Mouse (Mus musculus) Patski (cell line): ENCODE measurements at regions not wholly inside any gene's neighbourhood (a gene's known extent, or its start where the extent isn't known, plus 50 kb on each side); places are given as distances from the start of the nearest gene placed in this dataset.

Experiments
- ATAC-seq: fragments of 100-300 bp; one replicate; pipeline ENCODE4 v1.8.0; 2021
- CTCF ChIA-PET: fragments of 350-600 bp; sonication (Branson Sonifier 250); formaldehyde crosslinking; loops from one replicate; lab custom pipeline; 2022; ENCODE audit warnings: inconsistent platforms; lab: Charles Lee
- POLR2A ChIA-PET: fragments of 350-600 bp; sonication (Branson Sonifier 250); formaldehyde crosslinking; loops from one replicate; lab custom pipeline; 2022; ENCODE audit warnings: antibody characterized with exemption, inconsistent platforms; lab: Charles Lee
- DNase-seq: peaks from one replicate; pipeline ENCODE4 v3.0.0-alpha.2; 2011; ENCODE audit warnings: low read depth, low spot score
- H3K27me3 ChIP-seq: fragments of 371-371 bp; one replicate; pipeline ENCODE4 v1.5.1; 2021
- CTCF ChIP-seq: fragments of 100-300 bp; IDR thresholded peaks from one replicate; pipeline ENCODE4 v1.5.1; 2021
- in situ Hi-C: fragments of 300-500 bp; cut with MboI; formaldehyde crosslinking; loops from 3 replicates; pipeline ENCODE4 v1.11.1; 2018; ENCODE audit warnings: low pct_unique_long_range_greater_than_20kb, mixed read lengths

DNA sequence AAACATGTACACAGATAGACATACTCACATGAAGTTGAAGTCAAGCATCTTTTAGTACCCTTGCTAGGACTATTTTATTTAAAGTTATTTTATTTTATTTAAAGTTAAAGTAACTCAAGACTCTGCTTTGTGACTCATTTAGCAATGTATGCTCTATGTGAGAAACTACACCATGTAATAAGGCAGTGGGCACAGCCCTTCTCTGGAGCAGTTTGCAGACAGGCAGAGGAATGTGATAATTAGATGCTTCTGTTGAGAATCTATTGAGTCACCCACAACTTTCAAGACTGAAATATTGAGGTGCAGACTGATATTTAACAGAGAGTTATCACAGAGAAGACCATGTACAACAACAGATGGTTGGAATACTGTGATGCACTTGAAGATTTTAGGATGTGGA is 825.2 kb upstream of the Cntn5 start:
- CTCF ChIA-PET, result no interaction called here
- TF ChIP-seq CTCF, result no peak
- no peak for ATAC-seq
- no peaks in the 10 kb centered on the region for H3K27me3 ChIP-seq
- in situ Hi-C loops, result no loop called here
- DNase-seq, result no peak
- POLR2A ChIA-PET, result no interaction called here

DNA sequence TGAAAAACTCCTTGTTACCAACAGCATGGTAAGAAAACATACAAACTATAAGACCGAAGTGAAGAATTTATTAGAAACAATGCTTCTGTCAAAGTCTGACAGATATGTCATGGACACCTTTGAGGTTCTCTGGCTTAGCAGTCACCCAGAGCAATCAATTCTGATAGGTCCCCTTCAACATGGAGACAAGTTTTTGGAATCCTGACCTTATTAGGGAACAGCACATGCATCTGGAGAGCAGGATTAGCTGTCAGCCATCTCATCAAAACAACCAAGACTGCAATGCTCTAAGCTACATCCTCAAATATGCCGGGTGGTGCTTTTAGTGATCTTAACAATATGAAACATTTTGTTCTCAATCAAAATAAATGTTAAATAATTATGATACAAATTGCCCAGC is 817.2 kb upstream of the Cntn5 start:
- DNase-seq (no peak), ATAC-seq (no peak)
- H3K27me3 ChIP-seq, result no peaks in the 10 kb centered on the region
- CTCF ChIA-PET, result interaction anchor here (1.2 kb wide), 1 partner anchor 21 kb away, joined by 3 read pairs; no protein-coding TSS in a partner anchor
- TF ChIP-seq CTCF, result no peak
- in situ Hi-C loops, result no loop called here
- POLR2A ChIA-PET, result no interaction called here

DNA sequence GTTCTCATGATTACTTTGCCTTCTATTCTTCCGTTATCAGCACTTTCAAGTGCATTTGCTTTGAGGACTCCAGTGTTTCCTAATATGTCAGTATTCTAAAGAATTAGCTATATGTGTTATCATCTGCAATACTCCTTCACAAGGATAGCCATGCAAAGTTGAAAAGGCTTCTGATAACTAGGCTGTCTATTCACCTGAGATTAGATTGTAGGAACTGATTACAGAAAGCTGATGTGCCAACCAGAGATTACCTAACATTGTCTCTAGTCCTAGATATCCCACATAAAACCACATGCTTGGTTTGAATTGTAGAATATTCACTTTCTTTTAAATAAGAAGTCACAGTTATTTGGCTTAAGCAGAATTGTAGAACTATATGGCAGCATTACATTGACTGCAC is 800.1 kb upstream of the Cntn5 start:
- DNase-seq (no peak), ATAC-seq (no peak)
- in situ Hi-C loops, result no loop called here
- no peak for TF ChIP-seq CTCF
- POLR2A ChIA-PET, result no interaction called here
- no peaks in the 10 kb centered on the region for H3K27me3 ChIP-seq
- CTCF ChIA-PET, result no interaction called here

DNA sequence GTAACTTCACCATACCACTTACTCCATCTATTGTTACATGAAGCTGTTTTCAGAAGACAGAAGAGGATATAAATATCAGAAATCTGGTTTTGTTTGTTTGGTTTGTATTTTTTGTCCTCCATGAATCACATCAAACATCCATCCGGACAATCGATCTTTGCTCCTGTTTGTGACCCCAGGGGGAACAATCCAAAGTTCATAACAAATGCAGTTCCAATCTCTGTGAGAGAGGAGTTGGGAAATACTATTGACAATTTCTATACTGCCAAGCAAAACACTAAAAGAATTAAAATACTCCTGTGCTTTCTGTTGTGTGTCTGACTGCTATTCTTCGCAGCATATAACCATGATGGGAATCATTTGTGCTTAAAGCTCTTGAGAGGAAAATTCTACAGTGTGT is 798.6 kb upstream of the Cntn5 start:
- TF ChIP-seq CTCF, result no peak
- no peak for ATAC-seq
- ChIA-PET CTCF (no interaction called here), POLR2A (no interaction called here)
- H3K27me3 ChIP-seq, result no peaks in the 10 kb centered on the region
- in situ Hi-C loops, result no loop called here
- no peak for DNase-seq

DNA sequence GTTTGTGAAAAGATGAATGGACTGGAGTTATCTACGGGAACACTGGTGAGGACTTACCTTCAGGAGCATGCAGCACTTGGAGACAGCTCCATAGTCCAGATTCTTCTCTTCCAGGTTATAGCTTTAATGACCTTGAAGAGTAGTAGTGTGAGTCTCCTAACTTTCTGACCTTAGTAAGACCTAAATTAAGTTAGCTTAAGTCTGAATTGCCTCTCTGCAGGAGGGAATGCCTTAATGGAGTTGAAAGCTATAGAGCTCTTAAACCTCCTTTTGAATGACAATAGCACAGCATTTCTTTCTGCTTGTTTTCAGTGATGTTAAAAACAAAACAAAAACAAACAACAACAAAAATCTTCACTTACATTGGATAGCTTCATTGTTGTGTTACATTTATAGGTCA is 788.9 kb upstream of the Cntn5 start:
- ChIA-PET POLR2A (no interaction called here), CTCF (no interaction called here)
- in situ Hi-C loops, result no loop called here
- no peaks in the 10 kb centered on the region for H3K27me3 ChIP-seq
- no peak for DNase-seq
- no peak for ATAC-seq
- no peak for TF ChIP-seq CTCF

DNA sequence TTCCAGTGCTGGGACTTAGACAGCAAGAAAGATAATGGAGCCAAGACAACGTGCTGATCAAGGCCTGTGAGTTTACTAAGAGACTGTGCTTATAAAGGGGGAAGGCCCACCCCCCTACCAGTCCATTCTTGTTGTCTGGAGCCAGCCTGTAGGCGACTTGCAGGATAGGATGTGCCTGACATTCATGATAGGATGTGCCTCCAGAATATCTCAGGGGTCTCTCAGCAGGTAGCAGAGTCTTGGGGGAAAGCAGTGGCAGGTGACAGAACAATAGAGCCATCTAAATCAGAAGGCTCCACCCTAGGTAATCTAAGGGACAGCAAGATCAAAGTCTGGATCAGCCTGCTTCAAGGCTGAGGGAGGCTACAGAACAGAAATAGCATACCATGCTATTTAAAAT is 782.5 kb upstream of the Cntn5 start:
- TF ChIP-seq CTCF, result no peak
- DNase-seq, result no peak
- H3K27me3 ChIP-seq, result no peaks in the 10 kb centered on the region
- CTCF ChIA-PET, result no interaction called here
- ATAC-seq, result no peak
- in situ Hi-C loops, result no loop called here
- POLR2A ChIA-PET, result no interaction called here

DNA sequence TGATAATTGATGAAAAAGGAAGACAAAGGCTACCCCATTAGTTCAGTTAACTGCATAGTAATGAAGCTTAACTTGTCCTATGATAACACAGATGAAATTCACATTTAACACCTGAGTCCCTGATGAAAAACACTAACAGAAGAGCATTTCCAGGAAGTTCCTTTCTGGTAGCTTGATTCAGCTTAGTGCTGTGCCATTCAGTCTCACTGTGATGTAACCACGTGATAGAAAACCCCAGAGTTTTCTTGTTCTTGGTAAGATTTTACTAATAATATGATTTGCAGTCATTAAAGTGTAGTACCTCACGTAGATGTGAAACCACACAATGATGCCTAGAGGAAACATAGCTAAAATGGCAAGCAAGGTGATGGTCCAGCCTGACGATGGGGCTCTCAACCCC is 767.4 kb upstream of the Cntn5 start:
- no peak for TF ChIP-seq CTCF
- in situ Hi-C loops, result no loop called here
- ATAC-seq (no peak), DNase-seq (no peak)
- no peaks in the 10 kb centered on the region for H3K27me3 ChIP-seq
- ChIA-PET POLR2A (interaction anchor here (0.7 kb wide), 1 partner anchor 29 kb away, joined by 7 read pairs; no protein-coding TSS in a partner anchor), CTCF (no interaction called here)

DNA sequence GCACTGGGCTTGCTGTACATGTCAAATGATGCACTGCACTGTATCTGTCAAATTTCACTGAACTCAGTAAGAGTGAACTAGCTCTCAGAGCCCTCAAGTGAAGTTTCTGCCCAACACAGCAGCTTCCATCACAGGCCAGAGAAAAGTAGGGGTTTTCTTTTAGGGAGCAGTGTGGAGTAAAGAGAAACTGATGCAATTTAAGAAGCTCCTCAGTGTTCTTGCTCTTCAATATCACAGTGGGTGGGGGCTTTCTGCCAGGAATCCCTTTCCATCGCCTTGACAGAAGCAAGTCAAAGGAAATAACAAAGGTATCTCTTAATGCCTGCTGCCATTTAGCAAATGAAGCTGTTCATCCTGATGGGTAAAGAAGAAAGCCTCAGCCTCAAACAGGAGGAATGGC is 766.7 kb upstream of the Cntn5 start:
- ChIA-PET POLR2A (interaction anchor here (0.7 kb wide), 1 partner anchor 30 kb away, joined by 7 read pairs; no protein-coding TSS in a partner anchor), CTCF (no interaction called here)
- ATAC-seq (no peak), DNase-seq (no peak)
- in situ Hi-C loops, result no loop called here
- no peaks in the 10 kb centered on the region for H3K27me3 ChIP-seq
- no peak for TF ChIP-seq CTCF

GRCm38 (mm10) chr9:11629461-11629860 is 724.9 kb upstream of the Cntn5 start:
- no peak for TF ChIP-seq CTCF
- H3K27me3 ChIP-seq, result no peaks in the 10 kb centered on the region
- ChIA-PET CTCF (no interaction called here), POLR2A (no interaction called here)
- DNase-seq, result no peak
- in situ Hi-C loops, result no loop called here
- ATAC-seq, result no peak

- TF ChIP-seq CTCF, result peak; percentile 25
- H3K27me3 ChIP-seq, result no peaks in the 10 kb centered on the region
- in situ Hi-C loops, result no loop called here
- ATAC-seq (no peak), DNase-seq (no peak)
- ChIA-PET POLR2A (no interaction called here), CTCF (no interaction called here)
These were observed 699.8 kb upstream of the Cntn5 start for GRCm38 (mm10) chr9:11604381-11604780.

DNA sequence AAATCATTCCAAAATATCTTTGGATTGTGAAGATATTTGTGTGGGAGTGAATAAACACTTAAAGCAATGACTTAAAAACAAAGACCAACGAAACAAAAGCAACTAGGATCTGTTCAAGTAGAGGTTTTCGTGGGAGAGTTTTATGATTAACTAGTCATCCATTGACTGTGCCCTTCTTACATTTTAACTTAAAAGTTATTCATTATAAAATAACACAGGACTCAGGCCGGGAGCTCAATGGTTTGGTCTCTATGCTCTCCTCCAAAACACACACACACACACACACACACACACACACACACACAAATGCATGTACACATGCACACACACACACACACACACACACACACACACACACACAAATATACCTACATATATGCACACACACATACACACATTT is 699.3 kb upstream of the Cntn5 start:
- DNase-seq (no peak), ATAC-seq (no peak)

DNA sequence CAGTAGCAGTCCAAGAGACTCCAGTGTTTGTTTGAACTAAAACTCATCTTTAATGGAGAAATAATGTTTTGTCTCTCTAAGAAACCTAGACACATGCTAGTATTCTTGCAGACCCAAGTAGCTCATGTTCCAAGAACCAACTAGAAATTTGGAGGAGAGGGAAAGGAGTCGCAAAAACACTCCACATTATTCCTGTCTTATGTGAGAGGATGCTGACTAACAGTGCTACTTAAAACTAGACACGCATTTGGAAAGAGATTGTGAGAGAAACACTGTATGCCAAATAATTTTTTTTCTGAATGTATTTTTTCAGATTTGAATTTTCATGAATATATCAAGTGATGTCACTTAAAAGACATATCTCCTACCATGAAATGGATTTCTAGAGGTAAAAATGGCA is 698.3 kb upstream of the Cntn5 start:
- DNase-seq (no peak), ATAC-seq (no peak)
- in situ Hi-C loops, result no loop called here
- no peaks in the 10 kb centered on the region for H3K27me3 ChIP-seq
- ChIA-PET POLR2A (no interaction called here), CTCF (no interaction called here)
- no peak for TF ChIP-seq CTCF

More for the DNA sequence above, 699.3 kb upstream of the Cntn5 start:
- ChIA-PET CTCF (no interaction called here), POLR2A (no interaction called here)
- in situ Hi-C loops, result no loop called here
- H3K27me3 ChIP-seq, result no peaks in the 10 kb centered on the region
- TF ChIP-seq CTCF, result no peak
